In the genomic region with DNA sequence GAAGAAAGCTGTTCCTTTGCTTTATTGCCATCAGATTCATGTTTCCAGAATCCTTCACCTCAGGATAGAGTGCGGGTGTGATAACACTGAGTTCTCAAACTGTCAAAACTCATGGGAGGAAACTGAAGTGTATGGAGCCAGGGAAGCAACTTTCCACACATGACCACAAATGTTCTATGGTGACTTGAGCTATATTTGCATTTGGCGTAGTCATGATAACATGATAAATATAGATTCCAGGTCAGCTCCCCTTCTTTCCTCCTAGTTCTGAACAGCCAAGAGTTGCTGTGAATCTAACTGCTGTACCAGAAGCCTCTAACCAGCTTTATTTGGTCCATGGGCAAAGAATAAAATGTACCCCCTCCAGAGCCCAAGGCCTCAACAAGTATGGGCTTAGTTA, we compare ENCODE assay signal across 26 mouse cellular contexts. TPM values are rescaled to one million over a fixed set of nuclear protein-coding genes. Genes with fewer than 3 reads are reported as not detected.
DNase-seq lines count a peak whose midpoint lies in the region; ATAC-seq lines count a peak whose summit lies in the region.
"Had no signal": no experiment of that assay in that cellular context is flagged by ENCODE, and none has a peak within 500 bp of the region (broad histone marks: within the 10 kb centered on the region; RNA-seq: fewer than 3 reads in every experiment).

No protein-coding gene starts in this region.

- H3K27ac ChIP-seq in heart, embryonic 12.5 days (ENCODE audit: poor library complexity, severe bottlenecking): peak overlapping the region; percentile 38; the same call in 1 of the 2 replicates
- peak overlapping the region; percentile 19 for H3K27ac ChIP-seq in liver, embryonic 11.5 days (ENCODE audit: low read depth, low read length)
- H3K27ac ChIP-seq in liver, embryonic 13.5 days: peak overlapping the region; percentile 97
- H3K27ac ChIP-seq: layer of hippocampus, adult 2 months; limb, embryonic 15.5 days; midbrain, embryonic 15.5 days had no signal

- no peak overlapping the region for H3K9ac ChIP-seq in heart, embryonic 12.5 days
- no peak overlapping the region for H3K9ac ChIP-seq in liver, embryonic 11.5 days (ENCODE audit: low read depth, low read length)
- H3K9ac ChIP-seq in liver, embryonic 13.5 days: peak overlapping the region; percentile 42
- H3K9ac ChIP-seq: limb, embryonic 15.5 days; midbrain, embryonic 15.5 days had no signal

- H3K4me3 ChIP-seq in heart, embryonic 12.5 days: no peak overlapping the region
- no peak overlapping the region for H3K4me3 ChIP-seq in liver, embryonic 11.5 days (ENCODE audit: low read depth, low read length)
- H3K4me3 ChIP-seq in liver, embryonic 13.5 days (replicated peaks): no peak overlapping the region
- H3K4me3 ChIP-seq: layer of hippocampus, adult 2 months; limb, embryonic 15.5 days; midbrain, embryonic 15.5 days; myocyte had no signal

- no peaks in the 10 kb centered on the region for H3K27me3 ChIP-seq in heart, embryonic 12.5 days (replicated peaks)
- H3K27me3 ChIP-seq in liver, embryonic 11.5 days (replicated peaks; ENCODE audit: control insufficient read depth, insufficient read depth, low read length): no peaks in the 10 kb centered on the region
- no peaks in the 10 kb centered on the region for H3K27me3 ChIP-seq in liver, embryonic 13.5 days
- H3K27me3 ChIP-seq: limb, embryonic 15.5 days; midbrain, embryonic 15.5 days had no signal

- no peak for DNase-seq in heart, adult 9 months (ENCODE audit: low spot score in 2 of 2)
- DNase-seq in liver, embryonic 11.5 days (ENCODE audit: low spot score): no peak
- DNase-seq in liver: no peak
- DNase-seq in liver, embryonic 13.5 days: no peak
- DNase-seq in urinary bladder, postnatal 36 days (ENCODE audit: low spot score in 2 of 2): no peak
- no peak for DNase-seq in layer of hippocampus, adult 8-10 months (ENCODE audit: low spot score in 2 of 2)
- DNase-seq: cerebellum, adult 9-10 months; kidney, adult 11 months; kidney, postnatal 10 days; lung, postnatal 14 days; right cerebral cortex, postnatal 14 days; thymus, postnatal 4 days had no signal

- no peaks in the 10 kb centered on the region for H3K9me3 ChIP-seq in heart, embryonic 12.5 days (replicated peaks)
- no peaks in the 10 kb centered on the region for H3K9me3 ChIP-seq in liver, embryonic 11.5 days (ENCODE audit: control insufficient read depth, low read length)
- H3K9me3 ChIP-seq in liver, embryonic 13.5 days (replicated peaks): no peaks in the 10 kb centered on the region
- H3K9me3 ChIP-seq: limb, embryonic 15.5 days; midbrain, embryonic 15.5 days had no signal

- H3K36me3 ChIP-seq in heart, embryonic 12.5 days: peaks cover 11% of the 10 kb centered on the region
- H3K36me3 ChIP-seq in liver, embryonic 11.5 days (ENCODE audit: control insufficient read depth, insufficient read depth, low read length): peaks cover 2% of the 10 kb centered on the region; the same call in 1 of the 2 replicates
- H3K36me3 ChIP-seq in liver, embryonic 13.5 days: no peaks in the 10 kb centered on the region

- WGBS in heart, embryonic 12.5 days: 44% methylated on average over 2 of the region's 2 CpGs
- 60% methylated on average over 2 of the region's 2 CpGs for WGBS in liver, embryonic 11.5 days
- WGBS in liver, embryonic 13.5 days (ENCODE audit: insufficient replicate concordance): 46% methylated on average over 2 of the region's 2 CpGs

- no peak for ATAC-seq in heart, embryonic 12.5 days (ENCODE audit: insufficient number of reproducible peaks, low FRiP score)
- ATAC-seq in liver, embryonic 11.5 days (replicated peaks; ENCODE audit: low FRiP score): no peak
- no peak for ATAC-seq in liver, embryonic 13.5 days (ENCODE audit: low read depth)
- ATAC-seq: forebrain, embryonic 14.5 days had no signal

- peaks cover 38% of the 10 kb centered on the region for H3K4me1 ChIP-seq in heart, embryonic 12.5 days (replicated peaks)
- peaks cover 43% of the 10 kb centered on the region for H3K4me1 ChIP-seq in liver, embryonic 11.5 days (replicated peaks; ENCODE audit: control insufficient read depth, insufficient read depth, low read length)
- H3K4me1 ChIP-seq in liver, embryonic 13.5 days (replicated peaks): peaks cover 80% of the 10 kb centered on the region
- H3K4me1 ChIP-seq: limb, embryonic 15.5 days; midbrain, embryonic 15.5 days had no signal

- no peak overlapping the region; the same call in 1 of the 2 replicates for H3K4me2 ChIP-seq in heart, embryonic 12.5 days
- H3K4me2 ChIP-seq in liver, embryonic 11.5 days: no peak overlapping the region
- peak overlapping the region; percentile 64 for H3K4me2 ChIP-seq in liver, embryonic 13.5 days
- H3K4me2 ChIP-seq: limb, embryonic 15.5 days; midbrain, embryonic 15.5 days had no signal

RNA-seq across cellular contexts. Expression of a gene that starts 41.6 kb away (rescaled TPM):
- polyA plus RNA-seq in heart, embryonic 12.5 days (2016; fragmentation: Nextera tagmentation; extraction: Ambion mirVana): not detected in 2 replicates
- 0.75 and 1.5 TPM in 2 replicates for polyA plus RNA-seq in liver, embryonic 11.5 days (2014; fragmentation: Nextera tagmentation; extraction: Ambion mirVana)
- 2.3 TPM in 2 replicates for polyA plus RNA-seq in liver, embryonic 13.5 days (2015; fragmentation: Nextera tagmentation; extraction: Ambion mirVana)
- total RNA-seq in layer of hippocampus, adult 8-10 months (2022): not detected
- total RNA-seq: granulocyte monocyte progenitor cell, adult 5-6 weeks; layer of hippocampus, adult 2 months; left cerebral cortex, adult 18-20 months; left cerebral cortex, postnatal 36 days; megakaryocyte-erythroid progenitor cell, adult 5-6 weeks had no signal
- polyA plus RNA-seq: cortical plate, adult 2 months; embryonic facial prominence, embryonic 11.5 days; myocyte; neural tube, embryonic 14.5 days; stomach, embryonic 14.5 days had no signal

Comparison
In these comparisons a context has a peak if more than half of its experiments do, and no peak if none do; other contexts are left out.
1. H3K27ac ChIP-seq: peak in every context shown above with its lines; median percentile 97 in liver, embryonic 13.5 days; 38 in heart, embryonic 12.5 days; 19 in liver, embryonic 11.5 days.